Mouse (Mus musculus) kidney, adult 18-20 months (tissue): Measurements from ENCODE around the gene Scg3.
"Not testable (repeated sequence)": the region's sequence is repeated elsewhere in the genome, so short reads cannot be mapped to it uniquely, and the experiment has no call there.

Experiments
- DNase-seq: peaks from one replicate; pipeline ENCODE4 v3.0.0; 2021

Gene Scg3

GRCm38 (mm10) chr9:75625556-75626307, 58.1 kb downstream of the Scg3 start, which contains the start of gene Lysmd2:
Lysmd2 (plus strand) TSS chr9:75625741.
- DNase-seq = peak; percentile 45

- no peak for DNase-seq
Measured at GRCm38 (mm10) chr9:75624983-75625555, 58.8 kb downstream of the Scg3 start.

GRCm38 (mm10) chr9:75621428-75621827, 62.4 kb downstream of the Scg3 start:
- no peak for DNase-seq

- DNase-seq = not testable (repeated sequence)
Measured at GRCm38 (mm10) chr9:75619761-75620160, 64.1 kb downstream of the Scg3 start.

- no peak for DNase-seq
Measured at GRCm38 (mm10) chr9:75618836-75619400, 64.9 kb downstream of the Scg3 start.

- no peak for DNase-seq
Measured at GRCm38 (mm10) chr9:75616560-75616959, 67.3 kb downstream of the Scg3 start.

- DNase-seq = peak; percentile 7
Measured at GRCm38 (mm10) chr9:75610571-75611493, 73.0 kb downstream of the Scg3 start, which contains the start of gene Tmod2. Tmod2 (minus strand) TSS chr9:75611325.

GRCm38 (mm10) chr9:75609965-75610364, 73.9 kb downstream of the Scg3 start:
- no peak for DNase-seq

GRCm38 (mm10) chr9:75609505-75609904, 74.4 kb downstream of the Scg3 start:
- no peak for DNase-seq

GRCm38 (mm10) chr9:75607496-75607895, 76.4 kb downstream of the Scg3 start:
- DNase-seq = no peak

- no peak for DNase-seq
Measured at GRCm38 (mm10) chr9:75601510-75601909, 82.3 kb downstream of the Scg3 start.

- no peak for DNase-seq
Measured at GRCm38 (mm10) chr9:75600166-75600934, 83.5 kb downstream of the Scg3 start.

- DNase-seq = no peak
Measured at GRCm38 (mm10) chr9:75599191-75599841, 84.5 kb downstream of the Scg3 start.

- no peak for DNase-seq
Measured at GRCm38 (mm10) chr9:75597596-75597995, 86.3 kb downstream of the Scg3 start.

- DNase-seq = no peak
Measured at GRCm38 (mm10) chr9:75597036-75597435, 86.8 kb downstream of the Scg3 start.

- no peak for DNase-seq
Measured at GRCm38 (mm10) chr9:75593481-75593880, 90.4 kb downstream of the Scg3 start.
